Mouse (Mus musculus) E14TG2a.4 (cell line): Measurements from ENCODE around the gene Hc.

Experiments
- CTCF ChIP-seq: conservative IDR thresholded peaks from 2 replicates; pipeline ENCODE4 v1.5.1; 2014; ENCODE audit warnings: low read length
- NANOG ChIP-seq: IDR thresholded peaks from 2 replicates; pipeline ENCODE4 v1.6.1; 2014; ENCODE audit warnings: borderline replicate concordance, low read length, mixed read lengths
- POU5F1 ChIP-seq: IDR thresholded peaks from 2 replicates; pipeline ENCODE4 v1.6.1; 2014; ENCODE audit warnings: low read length, borderline replicate concordance

DNA sequence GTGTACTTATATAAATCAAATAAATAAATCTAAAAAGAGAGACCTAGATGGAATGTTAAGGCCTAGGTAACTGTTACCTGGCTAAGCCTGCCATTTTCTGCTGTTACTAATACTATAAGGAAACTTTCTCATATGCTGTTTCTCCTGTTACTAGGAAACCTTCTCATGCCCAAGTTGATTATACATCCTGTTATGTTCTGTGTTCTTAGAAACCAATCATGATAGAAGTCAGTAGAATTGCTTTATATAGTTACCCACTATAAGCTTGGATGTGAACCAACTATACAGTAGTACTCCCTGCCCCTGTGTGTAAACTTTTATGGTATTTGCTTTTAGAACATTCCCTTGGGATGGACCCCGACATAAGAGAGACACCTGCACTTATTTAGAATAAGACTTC lies 73.6 kb downstream of the Hc start:
- no peak for TF ChIP-seq CTCF
- no peak for TF ChIP-seq POU5F1
- no peak for TF ChIP-seq NANOG
